Comparison of ENCODE assay signal across 8 mouse cellular contexts in the genomic region with DNA sequence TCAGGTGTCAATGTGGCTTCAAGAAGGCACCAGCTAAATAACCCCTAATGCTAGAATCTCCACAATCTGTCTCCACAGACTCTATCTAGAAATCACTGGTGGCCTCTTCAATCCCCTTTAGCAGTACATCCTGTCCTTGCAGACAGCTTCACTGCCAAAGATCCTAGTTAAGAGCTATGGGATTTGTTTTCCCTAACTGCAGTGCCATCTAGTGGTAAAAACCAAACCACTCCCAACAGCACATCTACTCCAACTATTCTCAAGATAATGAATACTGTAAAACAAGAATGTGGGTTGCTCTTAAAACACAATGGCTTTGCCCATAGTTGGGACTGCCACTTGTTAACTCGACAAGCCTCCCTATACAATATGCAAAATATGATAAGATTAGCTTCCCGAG.
DNase-seq lines count a peak whose midpoint lies in the region; ATAC-seq lines count a peak whose summit lies in the region.

No protein-coding gene starts in this region.

- peak; percentile 89; the same call in 1 of the 2 replicates for ATAC-seq in kidney, embryonic 14.5 days (ENCODE audit: low FRiP score, low TSS enrichment)
- ATAC-seq in limb, embryonic 13.5 days (ENCODE audit: low FRiP score, low read depth) = peak; percentile 82; the same call in 1 of the 2 replicates
- ATAC-seq in neural tube, embryonic 12.5 days (ENCODE audit: low FRiP score, low read depth) = peak; percentile 70

- H3K9me3 ChIP-seq in kidney, embryonic 14.5 days (ENCODE audit: control insufficient read depth, low read length) = no peaks in the 10 kb centered on the region
- no peaks in the 10 kb centered on the region for H3K9me3 ChIP-seq in limb, embryonic 13.5 days
- H3K9me3 ChIP-seq in neural tube, embryonic 12.5 days = no peaks in the 10 kb centered on the region

- H3K36me3 ChIP-seq in kidney, embryonic 14.5 days (ENCODE audit: control insufficient read depth, insufficient read depth, low read length) = no peaks in the 10 kb centered on the region
- no peaks in the 10 kb centered on the region for H3K36me3 ChIP-seq in limb, embryonic 13.5 days
- H3K36me3 ChIP-seq in neural tube, embryonic 12.5 days = no peaks in the 10 kb centered on the region

- no peak overlapping the region for H3K4me3 ChIP-seq in kidney, embryonic 14.5 days (ENCODE audit: low read length)
- H3K4me3 ChIP-seq in limb, embryonic 13.5 days = no peak overlapping the region
- H3K4me3 ChIP-seq in neural tube, embryonic 12.5 days = no peak overlapping the region

- DNase-seq in ovary, postnatal 14 days (ENCODE audit: low spot score) = peak; percentile 36
- no peak for DNase-seq in ovary, postnatal 36 days (ENCODE audit: low spot score)
- peak; percentile 61 for DNase-seq in cerebellum, adult 9-11 months
- peak; percentile 12 for DNase-seq in gonadal fat pad, adult 2 months (ENCODE audit: low read depth)
- DNase-seq in gastrocnemius, postnatal 25 days = no peak

- no peaks in the 10 kb centered on the region for H3K4me1 ChIP-seq in kidney, embryonic 14.5 days (ENCODE audit: control insufficient read depth, insufficient read depth, low read length)
- H3K4me1 ChIP-seq in limb, embryonic 13.5 days = no peaks in the 10 kb centered on the region
- no peaks in the 10 kb centered on the region; the same call in 1 of the 2 replicates for H3K4me1 ChIP-seq in neural tube, embryonic 12.5 days

- no peak overlapping the region for H3K4me2 ChIP-seq in kidney, embryonic 14.5 days (replicated peaks; ENCODE audit: low read depth, low read length)
- no peak overlapping the region for H3K4me2 ChIP-seq in limb, embryonic 13.5 days (replicated peaks)
- H3K4me2 ChIP-seq in neural tube, embryonic 12.5 days (replicated peaks) = no peak overlapping the region

- no peak overlapping the region for H3K27ac ChIP-seq in kidney, embryonic 14.5 days (ENCODE audit: low read depth, low read length)
- H3K27ac ChIP-seq in limb, embryonic 13.5 days = no peak overlapping the region
- H3K27ac ChIP-seq in neural tube, embryonic 12.5 days = no peak overlapping the region

- H3K9ac ChIP-seq in kidney, embryonic 14.5 days (ENCODE audit: low read depth, low read length) = no peak overlapping the region
- no peak overlapping the region for H3K9ac ChIP-seq in limb, embryonic 13.5 days
- no peak overlapping the region for H3K9ac ChIP-seq in neural tube, embryonic 12.5 days

- 49% methylated on average over 2 of the region's 2 CpGs for WGBS in kidney, embryonic 14.5 days
- 39% methylated on average over 2 of the region's 2 CpGs for WGBS in limb, embryonic 13.5 days
- 40% methylated on average over 2 of the region's 2 CpGs for WGBS in neural tube, embryonic 12.5 days

- H3K27me3 ChIP-seq in kidney, embryonic 14.5 days (ENCODE audit: control insufficient read depth, insufficient read depth, low read length) = no peaks in the 10 kb centered on the region
- H3K27me3 ChIP-seq in limb, embryonic 13.5 days = no peaks in the 10 kb centered on the region
- no peaks in the 10 kb centered on the region for H3K27me3 ChIP-seq in neural tube, embryonic 12.5 days (replicated peaks)

Comparison
In these comparisons a context has a peak if more than half of its experiments do, and no peak if none do; other contexts are left out.
1. DNase-seq: peak in ovary, postnatal 14 days (single experiment), cerebellum, adult 9-11 months (single experiment) and gonadal fat pad, adult 2 months (single experiment); none in ovary, postnatal 36 days (single experiment) and gastrocnemius, postnatal 25 days (single experiment).
2. Peak in every context shown above with its lines, with median percentiles within 50 percentile points of each other: ATAC-seq.